Mouse (Mus musculus): ENCODE data around the gene Gabbr2.

Gabbr2 gene

GRCm38 (mm10) chr4:46866070-46866469 is 125.6 kb downstream of the Gabbr2 start:
- no peak for DNase-seq (ENCODE audit: low read depth, low spot score)

- DNase-seq (ENCODE audit: low read depth, low spot score): no peak
These were observed 128.0 kb downstream of the Gabbr2 start for GRCm38 (mm10) chr4:46863721-46864120.

GRCm38 (mm10) chr4:46862677-46863076 is 129.0 kb downstream of the Gabbr2 start:
- DNase-seq (ENCODE audit: low read depth, low spot score): no peak

- no peak for DNase-seq (ENCODE audit: low read depth, low spot score)
These were observed 131.1 kb downstream of the Gabbr2 start for GRCm38 (mm10) chr4:46860586-46860985.

- no peak for DNase-seq (ENCODE audit: low read depth, low spot score)
These were observed 132.8 kb downstream of the Gabbr2 start for GRCm38 (mm10) chr4:46858899-46859298.

- no peak for DNase-seq (ENCODE audit: low read depth, low spot score)
These were observed 135.5 kb downstream of the Gabbr2 start for GRCm38 (mm10) chr4:46856145-46856544.

GRCm38 (mm10) chr4:46854686-46855385 is 136.8 kb downstream of the Gabbr2 start:
- DNase-seq (ENCODE audit: low read depth, low spot score): no peak

GRCm38 (mm10) chr4:46853852-46854460 is 137.7 kb downstream of the Gabbr2 start:
- DNase-seq (ENCODE audit: low read depth, low spot score): no peak

GRCm38 (mm10) chr4:46847745-46848144 is 143.9 kb downstream of the Gabbr2 start:
- no peak for DNase-seq (ENCODE audit: low read depth, low spot score)

GRCm38 (mm10) chr4:46846396-46846795 is 145.3 kb downstream of the Gabbr2 start:
- peak; percentile 28 for DNase-seq (ENCODE audit: low read depth, low spot score)

- no peak for DNase-seq (ENCODE audit: low read depth, low spot score)
These were observed 146.6 kb downstream of the Gabbr2 start for GRCm38 (mm10) chr4:46844982-46845643.

- DNase-seq (ENCODE audit: low read depth, low spot score): no peak
These were observed 147.1 kb downstream of the Gabbr2 start for GRCm38 (mm10) chr4:46844567-46844966.

- no peak for DNase-seq (ENCODE audit: low read depth, low spot score)
These were observed 149.1 kb downstream of the Gabbr2 start for GRCm38 (mm10) chr4:46842596-46842995.

- DNase-seq (ENCODE audit: low read depth, low spot score): no peak
These were observed 151.5 kb downstream of the Gabbr2 start for GRCm38 (mm10) chr4:46840146-46840545.

- no peak for DNase-seq (ENCODE audit: low read depth, low spot score)
These were observed 154.3 kb downstream of the Gabbr2 start for GRCm38 (mm10) chr4:46837362-46837761.

- no peak for DNase-seq (ENCODE audit: low read depth, low spot score)
These were observed 155.6 kb downstream of the Gabbr2 start for GRCm38 (mm10) chr4:46836065-46836464.

GRCm38 (mm10) chr4:46835064-46835463 is 156.6 kb downstream of the Gabbr2 start:
- DNase-seq (ENCODE audit: low read depth, low spot score): no peak

GRCm38 (mm10) chr4:46832834-46833544 is 158.7 kb downstream of the Gabbr2 start:
- peak; percentile 50 for DNase-seq (ENCODE audit: low read depth, low spot score)

GRCm38 (mm10) chr4:46829656-46830055 is 162.0 kb downstream of the Gabbr2 start:
- DNase-seq (ENCODE audit: low read depth, low spot score): no peak

GRCm38 (mm10) chr4:46828141-46828571 is 163.5 kb downstream of the Gabbr2 start:
- DNase-seq (ENCODE audit: low read depth, low spot score): no peak

GRCm38 (mm10) chr4:46827471-46827870 is 164.2 kb downstream of the Gabbr2 start:
- no peak for DNase-seq (ENCODE audit: low read depth, low spot score)

Measured in R1 (cell line).